Mouse (Mus musculus) hindbrain, embryonic 14.5 days (tissue): Measurements from ENCODE around the gene Ly86. TPM values are rescaled to one million over a fixed set of nuclear protein-coding genes. Genes with fewer than 3 reads are reported as not detected.

ENCODE experiments used
- ATAC-seq: fragments of 200-750 bp; cut with Nextera tagmentation; 2 replicates; pipeline ENCODE4 v1.8.0; 2017; ENCODE audit warnings: moderate number of reproducible peaks, mild to moderate bottlenecking, moderate TSS enrichment, moderate library complexity; ENCODE audit not compliant: low FRiP score
- DNase-seq: peaks from one replicate; pipeline ENCODE4 v3.0.0-alpha.2; 2015; ENCODE audit warnings: low spot score
- H3K27ac ChIP-seq: fragments of 300-500 bp; sonication (generic); 2 replicates; pipeline ENCODE4 v1.5.1; 2014; ENCODE audit warnings: mild to moderate bottlenecking, moderate library complexity
- H3K27me3 ChIP-seq: fragments of 300-500 bp; sonication (generic); 2 replicates; pipeline ENCODE4 v1.6.1; 2014; ENCODE audit warnings: mild to moderate bottlenecking, low read length, mixed read lengths; ENCODE audit not compliant: control insufficient read depth, insufficient read depth
- H3K36me3 ChIP-seq: fragments of 300-500 bp; sonication (generic); replicated peaks from 2 replicates; pipeline ENCODE4 v1.6.1; 2014; ENCODE audit not compliant: control insufficient read depth, insufficient read depth
- H3K4me1 ChIP-seq: fragments of 300-500 bp; sonication (generic); replicated peaks from 2 replicates; pipeline ENCODE4 v1.6.1; 2014; ENCODE audit warnings: antibody characterized with exemption, low read length, mixed read lengths; ENCODE audit not compliant: control insufficient read depth, insufficient read depth
- H3K4me2 ChIP-seq: fragments of 300-500 bp; sonication (generic); replicated peaks from 2 replicates; pipeline ENCODE4 v1.6.1; 2014; ENCODE audit warnings: mild to moderate bottlenecking, moderate library complexity
- H3K4me3 ChIP-seq: fragments of 300-500 bp; sonication (generic); replicated peaks from 2 replicates; pipeline ENCODE4 v1.5.1; 2014; ENCODE audit warnings: mild to moderate bottlenecking, low read length
- H3K9ac ChIP-seq: fragments of 300-500 bp; sonication (generic); 2 replicates; pipeline ENCODE4 v1.6.1; 2014
- H3K9me3 ChIP-seq: fragments of 300-500 bp; sonication (generic); 2 replicates; pipeline ENCODE4 v1.6.1; 2016; ENCODE audit warnings: low read length; ENCODE audit not compliant: control insufficient read depth
- WGBS: fragments of 180-500 bp; shearing (Covaris S2); extraction: QIAGEN DNeasy Blood & Tissue Kit; methylation state at CpG from one replicate; pipeline ENCODE4 v1.1.7; 2014; 5-methylcytosine and 5-hydroxymethylcytosine counted together
- polyA plus RNA-seq: library from polyadenylated mRNA; unstranded; fragments of >200 nt; fragmentation: Nextera tagmentation; extraction: Ambion mirVana; gene quantifications from 2 replicates; pipeline ENCODE4 v1.2.1, GENCODE M21; 2014

Gene Ly86
- polyA plus RNA-seq, result 9.7 and 10.3 TPM in 2 replicates

DNA sequence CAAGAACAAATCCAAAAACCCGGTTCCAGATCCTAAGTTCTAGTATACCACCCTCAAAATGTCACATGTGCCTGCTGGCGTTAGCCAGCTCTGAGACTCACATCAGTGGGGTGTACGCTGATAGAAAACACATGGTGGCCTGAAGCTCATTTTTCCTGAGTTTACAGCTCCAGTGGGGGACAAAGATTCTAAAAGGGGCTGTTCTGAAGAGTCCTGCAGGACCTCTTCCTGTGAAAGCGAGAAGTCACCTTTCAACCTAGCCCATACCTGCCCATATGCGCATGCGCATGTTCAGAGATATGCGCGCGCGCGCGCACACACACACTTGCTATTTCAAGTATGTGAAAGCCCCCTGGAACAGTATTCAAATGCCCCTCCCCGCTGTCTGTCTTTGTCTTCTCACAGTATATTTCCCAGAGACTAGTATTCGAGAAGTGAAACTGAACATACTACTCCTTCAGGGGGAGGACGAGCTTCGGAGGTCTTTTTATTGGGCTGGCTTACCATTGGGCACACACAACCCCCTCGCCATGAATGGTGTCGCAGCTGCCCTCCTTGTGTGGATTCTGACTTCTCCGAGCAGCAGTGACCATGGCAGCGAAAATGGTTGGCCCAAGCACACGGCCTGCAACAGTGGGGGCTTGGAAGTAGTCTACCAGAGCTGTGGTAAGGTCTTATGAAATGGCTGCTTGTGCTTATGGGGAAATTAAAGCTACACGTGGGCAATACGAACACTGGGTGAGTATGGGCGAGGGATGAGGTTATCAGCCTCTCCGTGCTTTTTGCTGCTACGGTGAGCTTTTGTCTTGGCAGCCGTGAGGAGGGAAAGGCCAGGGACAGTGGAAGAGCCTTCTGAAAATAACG is at the start of gene Ly86:
Ly86 (plus strand) TSS at position 300 of the 864 bp plus-strand sequence.
- Histone ChIP-seq H3K27ac (no peak within 1 kb of the TSS), H3K9ac (no peak within 1 kb of the TSS), H3K9me3 (no peaks in the 10 kb centered on the region), H3K27me3 (no peaks in the 10 kb centered on the region), H3K4me3 (no peak within 1 kb of the TSS), H3K36me3 (no peaks in the 10 kb centered on the region), H3K4me1 (no peaks in the 10 kb centered on the region), H3K4me2 (no peak within 1 kb of the TSS)
- DNase-seq (no peak), ATAC-seq (no peak)
- 93% methylated on average over 28 of the region's 28 CpGs for WGBS

DNA sequence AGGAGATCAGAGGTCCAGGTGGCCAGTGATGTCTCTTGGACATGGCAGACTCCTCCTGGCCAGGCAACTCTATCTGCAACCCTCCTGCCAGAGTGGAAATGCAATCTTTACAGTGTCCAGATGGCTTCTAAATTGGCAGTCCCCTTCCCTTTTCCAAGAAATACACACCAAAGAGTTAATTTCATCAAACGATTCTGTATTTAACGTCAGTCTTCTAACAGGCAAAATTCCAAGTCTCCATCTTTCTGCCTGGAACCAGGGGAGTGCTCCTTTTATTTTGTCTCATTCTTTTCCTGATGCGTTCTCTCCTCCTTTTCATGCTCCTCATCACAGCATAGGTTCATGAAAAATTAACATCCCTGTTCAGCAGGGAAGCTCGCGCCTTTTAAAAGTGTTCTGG is 47.1 kb upstream of the Ly86 start:
- Histone ChIP-seq H3K36me3 (no peaks in the 10 kb centered on the region), H3K4me1 (no peaks in the 10 kb centered on the region), H3K4me2 (no peak overlapping the region), H3K27me3 (no peaks in the 10 kb centered on the region), H3K4me3 (no peak overlapping the region), H3K27ac (no peak overlapping the region), H3K9ac (no peak overlapping the region), H3K9me3 (no peaks in the 10 kb centered on the region)
- no peak for ATAC-seq
- no peak for DNase-seq
- WGBS, result 70% methylated on average over 5 of the region's 5 CpGs

DNA sequence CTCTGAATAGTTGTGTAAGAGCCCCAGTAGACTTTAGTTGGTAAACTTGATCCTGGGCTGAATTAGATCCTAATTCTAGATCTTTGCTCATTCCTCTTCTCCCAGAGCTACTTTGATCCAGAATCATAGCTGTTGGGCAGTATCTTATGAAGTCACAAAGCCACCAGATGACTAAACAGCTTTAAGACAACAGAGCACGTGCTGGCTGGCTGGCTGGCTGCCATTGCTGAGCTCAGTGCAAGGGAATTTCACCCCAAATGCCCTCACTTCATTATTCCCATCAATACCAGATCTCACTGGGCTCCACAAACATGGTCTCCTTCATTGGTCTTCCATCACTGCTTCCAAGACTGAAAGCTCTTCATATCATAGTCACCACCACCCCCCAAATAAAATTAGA is 46.2 kb upstream of the Ly86 start:
- Histone ChIP-seq H3K27me3 (no peaks in the 10 kb centered on the region), H3K36me3 (no peaks in the 10 kb centered on the region), H3K4me2 (no peak overlapping the region), H3K9ac (no peak overlapping the region), H3K4me1 (no peaks in the 10 kb centered on the region), H3K9me3 (no peaks in the 10 kb centered on the region), H3K27ac (no peak overlapping the region), H3K4me3 (no peak overlapping the region)
- WGBS, result 45% methylated on average over 1 of the region's 1 CpGs
- ATAC-seq (no peak), DNase-seq (no peak)

DNA sequence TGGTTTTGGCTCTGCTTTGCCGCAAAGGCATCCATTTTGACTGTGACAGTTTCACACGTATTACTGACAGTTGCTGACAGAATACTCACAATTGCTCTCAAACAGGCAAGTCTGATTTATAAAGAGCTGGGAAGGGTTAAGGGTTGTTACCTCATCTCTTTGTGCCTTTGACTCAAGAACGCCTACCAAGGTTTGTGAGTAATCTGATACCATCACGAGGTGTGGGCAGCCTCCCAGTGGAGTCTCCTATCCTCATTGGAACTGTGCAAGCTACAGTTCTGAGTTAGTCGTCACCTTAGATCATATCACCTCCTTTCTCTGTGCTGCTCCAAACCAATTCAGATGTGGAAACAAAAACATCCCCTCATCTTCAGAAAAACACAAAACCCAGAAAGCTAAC is 42.1 kb upstream of the Ly86 start:
- H3K4me3 ChIP-seq, result no peak overlapping the region
- no peaks in the 10 kb centered on the region for H3K27me3 ChIP-seq
- no peaks in the 10 kb centered on the region for H3K9me3 ChIP-seq
- no peak for DNase-seq
- no peak overlapping the region for H3K4me2 ChIP-seq
- H3K4me1 ChIP-seq, result no peaks in the 10 kb centered on the region
- H3K27ac ChIP-seq, result no peak overlapping the region
- no peak overlapping the region for H3K9ac ChIP-seq
- H3K36me3 ChIP-seq, result no peaks in the 10 kb centered on the region
- no peak for ATAC-seq
- 59% methylated on average over 5 of the region's 5 CpGs for WGBS

DNA sequence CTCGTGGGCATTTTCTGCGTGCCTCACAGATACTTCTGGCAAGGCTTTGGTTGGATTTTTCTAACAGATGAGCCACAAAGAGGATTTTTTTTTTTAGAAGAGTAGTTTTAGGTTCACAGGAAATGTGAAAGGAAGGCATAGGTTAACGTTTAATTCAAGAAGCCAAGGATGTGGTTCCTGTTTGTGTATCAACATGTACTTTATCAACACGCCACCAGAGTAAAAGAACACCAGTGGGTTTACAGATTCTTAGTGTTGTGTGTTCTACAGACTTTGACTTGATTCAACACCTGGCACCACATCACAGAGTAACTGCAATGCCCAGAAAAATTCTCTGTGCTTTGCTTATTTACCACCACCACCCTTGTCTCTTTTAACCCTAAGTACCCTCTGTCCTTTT is 37.0 kb upstream of the Ly86 start:
- Histone ChIP-seq H3K27me3 (no peaks in the 10 kb centered on the region), H3K9me3 (no peaks in the 10 kb centered on the region), H3K4me2 (no peak overlapping the region), H3K9ac (no peak overlapping the region), H3K4me3 (no peak overlapping the region), H3K27ac (no peak overlapping the region), H3K36me3 (no peaks in the 10 kb centered on the region), H3K4me1 (peaks cover 15% of the 10 kb centered on the region)
- WGBS, result 84% methylated on average over 4 of the region's 4 CpGs
- DNase-seq (no peak), ATAC-seq (no peak)

DNA sequence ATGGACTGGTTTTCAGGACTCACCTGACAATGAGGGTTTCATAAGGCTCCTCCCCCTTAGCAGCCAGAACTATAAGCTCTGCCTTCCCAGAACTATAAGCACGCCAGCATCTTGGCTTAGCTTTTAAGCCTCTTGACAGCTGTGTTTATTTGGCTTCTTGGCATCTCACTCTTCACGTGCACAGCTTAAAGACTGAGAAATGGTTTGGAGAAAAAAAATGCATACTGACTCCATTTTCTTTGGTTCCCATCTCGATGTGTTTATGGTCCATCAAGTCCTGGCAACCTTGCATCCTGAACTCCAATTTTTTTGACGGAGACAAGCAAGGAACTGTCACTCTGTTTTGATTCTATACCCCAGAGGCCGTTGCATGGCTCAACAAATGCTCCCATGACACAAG is 35.7 kb upstream of the Ly86 start:
- DNase-seq (no peak), ATAC-seq (no peak)
- no peak overlapping the region for H3K27ac ChIP-seq
- H3K9ac ChIP-seq, result no peak overlapping the region
- WGBS, result 68% methylated on average over 5 of the region's 5 CpGs
- H3K4me2 ChIP-seq, result no peak overlapping the region
- no peaks in the 10 kb centered on the region for H3K9me3 ChIP-seq
- peaks cover 15% of the 10 kb centered on the region for H3K4me1 ChIP-seq
- no peaks in the 10 kb centered on the region for H3K36me3 ChIP-seq
- H3K27me3 ChIP-seq, result no peaks in the 10 kb centered on the region
- no peak overlapping the region for H3K4me3 ChIP-seq

DNA sequence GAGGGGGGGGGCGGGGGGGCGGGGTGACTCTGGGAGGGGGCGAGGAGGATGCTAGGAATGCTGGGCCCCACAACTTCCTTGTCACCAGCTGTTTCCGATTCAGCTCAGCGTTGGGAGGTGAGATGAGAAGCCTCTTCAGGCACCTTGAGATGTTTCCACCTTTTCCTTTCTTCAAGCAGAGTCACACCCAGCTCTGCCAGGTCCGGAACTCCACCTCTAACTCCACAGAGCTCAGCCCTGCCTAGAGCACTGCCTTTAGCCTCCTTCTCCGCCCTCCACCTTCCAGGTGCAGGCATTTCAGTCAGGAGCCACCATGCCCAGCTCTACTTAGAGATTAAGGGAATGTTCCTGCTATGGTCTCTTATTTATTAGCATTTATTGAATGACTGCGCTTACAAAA is 34.7 kb upstream of the Ly86 start:
- Histone ChIP-seq H3K4me1 (peaks cover 15% of the 10 kb centered on the region), H3K27ac (no peak overlapping the region), H3K27me3 (no peaks in the 10 kb centered on the region), H3K9ac (no peak overlapping the region), H3K36me3 (no peaks in the 10 kb centered on the region), H3K9me3 (no peaks in the 10 kb centered on the region), H3K4me3 (no peak overlapping the region), H3K4me2 (no peak overlapping the region)
- DNase-seq (no peak), ATAC-seq (no peak)
- 61% methylated on average over 8 of the region's 8 CpGs for WGBS

DNA sequence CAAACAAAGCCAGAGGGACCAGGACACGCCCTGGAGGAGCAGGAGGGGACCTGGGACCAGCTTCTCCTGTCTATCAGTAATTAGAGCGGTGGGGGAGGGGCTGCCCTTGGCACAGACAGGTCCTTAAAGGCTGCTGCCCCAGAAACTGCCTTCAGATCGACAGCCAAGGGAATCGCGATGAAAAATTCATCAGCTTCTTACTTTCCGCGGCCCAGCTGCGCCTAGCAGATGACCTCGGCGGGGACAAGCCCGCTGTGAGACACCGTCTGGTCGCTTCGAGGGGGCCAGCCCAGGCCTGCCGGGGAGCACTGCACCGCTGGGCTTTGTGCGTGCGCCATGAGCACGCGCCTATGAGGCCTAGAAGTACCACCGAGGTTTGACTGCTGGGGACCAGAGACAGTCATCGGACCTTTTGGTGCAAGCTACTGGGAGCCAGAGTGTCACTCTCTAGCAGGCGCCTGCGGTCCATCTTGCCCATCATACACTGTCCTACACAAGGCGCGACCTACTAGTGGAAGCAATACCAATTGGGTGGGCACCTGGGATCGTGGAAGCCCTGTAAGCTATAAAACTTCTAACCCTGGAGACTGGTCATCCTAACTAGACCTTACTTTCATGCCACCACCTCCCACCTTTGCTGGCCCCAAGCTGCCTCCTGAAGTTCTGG is 33.3 kb upstream of the Ly86 start:
- H3K4me1 ChIP-seq, result peaks cover 15% of the 10 kb centered on the region
- peak; percentile 66 for DNase-seq
- peak overlapping the region; percentile 65 for H3K9ac ChIP-seq
- H3K27ac ChIP-seq, result peak overlapping the region; percentile 84
- peak overlapping the region; percentile 77 for H3K4me2 ChIP-seq
- H3K9me3 ChIP-seq, result no peaks in the 10 kb centered on the region
- peak overlapping the region; percentile 35; the same call in 1 of the 2 replicates for H3K4me3 ChIP-seq
- no peaks in the 10 kb centered on the region for H3K36me3 ChIP-seq
- no peaks in the 10 kb centered on the region for H3K27me3 ChIP-seq
- 11% methylated on average over 27 of the region's 27 CpGs for WGBS
- peak; percentile 63 for ATAC-seq

DNA sequence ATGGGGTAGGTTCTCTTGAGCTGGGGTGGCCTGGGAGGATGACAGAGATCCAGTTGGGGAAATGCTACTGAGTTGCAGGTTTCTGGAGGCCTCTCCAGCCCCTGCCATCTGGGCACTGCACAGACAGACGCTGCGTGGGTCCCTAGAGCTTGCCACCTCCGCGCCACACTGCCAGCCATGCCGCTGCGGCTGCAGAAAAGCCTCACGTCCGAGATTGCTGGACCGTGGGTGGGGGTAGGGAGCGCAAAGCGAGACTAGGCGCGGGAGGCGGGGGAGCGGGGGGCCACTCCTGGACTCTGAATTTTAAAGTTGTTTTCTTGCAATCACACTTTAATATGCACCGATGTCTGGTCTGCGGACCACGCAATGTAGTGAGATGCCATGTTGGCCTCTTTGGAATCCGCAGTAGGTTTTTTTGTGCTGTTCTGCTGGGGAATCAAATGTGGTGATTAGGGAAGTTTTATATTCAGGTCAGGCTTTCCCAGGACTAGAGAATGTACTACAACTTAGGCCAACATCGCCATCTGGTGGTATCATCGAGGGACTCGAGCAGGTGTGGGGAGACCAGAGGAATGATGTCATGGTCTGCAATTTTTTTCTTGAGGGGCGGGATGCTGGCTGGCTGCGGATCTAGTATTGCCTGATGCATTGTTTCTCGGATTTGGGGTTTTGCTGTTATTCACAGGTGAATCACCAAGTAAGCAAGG is 32.6 kb upstream of the Ly86 start:
- Histone ChIP-seq H3K36me3 (no peaks in the 10 kb centered on the region), H3K4me2 (peak overlapping the region; percentile 77), H3K27me3 (no peaks in the 10 kb centered on the region), H3K27ac (peak overlapping the region; percentile 84), H3K4me3 (peak overlapping the region; percentile 35), H3K9ac (peak overlapping the region; percentile 65), H3K4me1 (peaks cover 15% of the 10 kb centered on the region), H3K9me3 (no peaks in the 10 kb centered on the region)
- 2% methylated on average over 25 of the region's 25 CpGs for WGBS
- DNase-seq (peak; percentile 98), ATAC-seq (peak; percentile 97)
